Mouse (Mus musculus) megakaryocyte progenitor cell, adult 5-6 weeks (primary cell): Measurements from ENCODE around the gene Arl2. TPM values are rescaled to one million over a fixed set of nuclear protein-coding genes. Genes with fewer than 3 reads are reported as not detected.
"Not testable (repeated sequence)": the region's sequence is repeated elsewhere in the genome, so short reads cannot be mapped to it uniquely, and the experiment has no call there.

Source experiments
- ATAC-seq: replicated peaks from 2 replicates; pipeline ENCODE4 v1.8.0; 2016; ENCODE audit warnings: mild to moderate bottlenecking, moderate TSS enrichment, inconsistent platforms; ENCODE audit not compliant: poor library complexity
- total RNA-seq, 2 experiments: library from RNA; stranded (forward) in 1 of 2; stranded (reverse) in 1 of 2; fragments of 157-497, 149-512 nt in 1 of 2; fragments of 200-1000 nt in 1 of 2; gene quantifications; 2 replicates each; pipeline versions ENCODE4 v1.2.3 to v1.2.4; 2015 to 2017

The Arl2 gene
- total RNA-seq (2015) (29.2 and 37.4 TPM in 2 replicates), total RNA-seq (2017) (33.6 and 37.0 TPM in 2 replicates)

DNA sequence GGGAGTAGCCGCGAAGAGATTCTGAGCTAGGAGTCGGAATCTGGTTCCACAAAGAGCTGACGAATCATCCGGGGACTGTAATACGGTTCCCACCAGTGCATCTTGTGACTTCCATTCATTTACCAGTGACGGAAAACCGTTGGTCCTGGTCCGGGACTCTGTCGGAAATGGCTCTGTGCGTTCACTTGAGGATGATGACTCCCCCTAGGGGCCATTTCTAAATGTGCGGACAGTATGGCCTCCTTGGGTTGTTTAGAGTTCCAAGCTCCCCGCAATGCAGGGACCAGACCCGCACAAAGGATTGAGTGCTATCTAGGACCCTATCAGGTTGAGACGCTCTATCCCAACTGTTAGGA lies at the start of gene Arl2:
Arl2 (minus strand) TSS at position 155 of the 356 bp plus-strand sequence.
- peak; percentile 78 for ATAC-seq

DNA sequence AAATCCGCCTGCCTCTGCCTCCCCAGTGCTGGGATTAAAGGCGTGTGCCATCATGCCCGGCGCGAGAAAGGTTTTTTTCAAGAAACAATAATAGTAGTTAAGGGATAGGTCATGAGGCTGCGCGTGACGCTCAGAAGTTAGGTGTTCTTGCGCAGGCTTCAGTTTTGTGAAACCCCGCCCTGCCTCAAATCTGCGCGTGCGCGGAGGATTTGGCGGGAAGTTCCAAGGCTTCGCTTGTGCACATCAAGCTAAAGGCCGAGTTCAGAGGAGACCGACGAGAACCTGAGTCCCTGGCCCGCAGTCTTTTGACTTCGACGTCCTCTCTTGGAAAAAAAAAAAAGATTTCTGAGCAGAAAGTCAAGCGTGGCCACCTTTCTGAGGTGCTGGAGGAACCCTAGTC lies 42.8 kb upstream of the Arl2 start, which contains the start of gene Majin:
Majin (plus strand) TSS at position 258 of the 400 bp plus-strand sequence.
- ATAC-seq: no peak

DNA sequence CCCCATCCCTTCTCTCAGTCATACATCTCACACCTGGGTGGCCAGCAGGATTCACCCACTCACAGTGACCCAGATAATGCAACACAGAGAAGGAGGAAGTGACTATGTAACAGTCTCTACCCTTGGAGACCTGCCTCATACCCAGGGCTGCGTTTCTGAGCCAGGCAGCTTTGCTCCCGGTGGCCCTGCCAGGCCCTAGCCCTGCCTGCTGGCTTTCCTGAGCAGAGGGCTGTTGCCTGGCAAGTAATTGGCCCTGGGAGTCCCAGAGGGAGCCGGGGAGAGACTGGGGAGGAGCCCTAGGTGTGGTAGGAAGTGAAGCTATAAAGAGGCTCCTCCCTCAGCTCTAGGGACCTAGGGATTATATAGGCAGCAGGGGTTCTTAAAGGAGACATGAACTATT lies 41.2 kb upstream of the Arl2 start:
- 0 out of 2 replicates have a peak, but pooled peaks have one; percentile 26 for ATAC-seq

DNA sequence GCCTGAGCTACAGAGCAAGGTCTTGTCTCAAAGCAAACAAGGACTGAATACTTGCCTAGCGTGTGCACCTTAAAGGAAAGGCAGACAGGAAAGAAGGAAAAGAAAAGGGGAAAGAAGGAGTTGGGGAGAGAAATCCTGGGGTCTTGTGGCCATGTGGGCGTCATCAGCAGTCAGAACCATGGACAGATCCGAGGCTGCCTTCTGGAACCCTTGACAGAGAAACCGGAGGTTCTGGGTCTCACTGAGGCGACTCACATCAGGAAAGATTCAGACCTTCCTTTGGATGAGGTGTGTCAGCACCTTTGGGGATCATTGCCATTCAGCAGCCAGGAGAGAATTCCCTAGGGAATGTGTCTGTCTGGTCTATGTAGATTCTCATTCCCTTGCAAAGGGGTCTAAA lies 40.3 kb upstream of the Arl2 start:
- no peak for ATAC-seq

DNA sequence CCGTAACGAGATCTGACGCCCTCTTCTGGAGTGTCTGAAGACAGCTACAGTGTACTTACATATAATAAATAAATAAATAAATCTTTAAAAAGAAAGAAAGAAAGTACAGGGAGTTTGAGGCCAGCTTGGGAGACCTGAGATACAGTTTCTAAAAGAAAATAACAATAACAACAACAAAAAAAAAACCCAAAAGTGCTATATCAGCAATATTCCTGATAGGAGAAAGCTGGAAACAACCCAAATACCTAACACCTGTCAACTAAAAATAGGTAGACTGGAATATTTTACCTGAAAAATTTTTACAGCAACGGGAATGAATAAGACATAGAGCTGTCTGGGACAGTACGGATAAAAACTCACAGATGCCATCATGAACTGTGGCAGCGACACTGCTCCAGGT lies 37.4 kb upstream of the Arl2 start:
- no peak for ATAC-seq

DNA sequence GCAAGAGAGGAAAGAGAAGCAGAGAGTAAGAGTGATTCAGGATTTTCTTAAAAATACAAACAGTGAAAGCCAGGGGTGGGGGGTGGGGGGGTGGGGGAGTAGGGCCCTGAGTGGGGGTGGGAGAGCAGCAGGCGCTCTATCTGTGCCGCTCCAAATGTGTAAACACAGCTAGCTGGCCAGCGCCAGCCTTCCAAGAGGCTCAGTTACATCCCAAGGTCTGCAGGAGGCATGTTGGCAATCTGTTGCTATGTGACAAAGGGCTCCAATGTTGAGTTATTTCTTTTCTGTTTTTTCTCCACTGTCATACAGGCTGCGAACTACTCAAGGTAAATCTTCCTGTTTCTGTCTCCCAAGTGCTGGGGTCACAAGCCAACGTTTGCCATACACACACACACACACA lies 33.4 kb upstream of the Arl2 start:
- ATAC-seq: no peak

DNA sequence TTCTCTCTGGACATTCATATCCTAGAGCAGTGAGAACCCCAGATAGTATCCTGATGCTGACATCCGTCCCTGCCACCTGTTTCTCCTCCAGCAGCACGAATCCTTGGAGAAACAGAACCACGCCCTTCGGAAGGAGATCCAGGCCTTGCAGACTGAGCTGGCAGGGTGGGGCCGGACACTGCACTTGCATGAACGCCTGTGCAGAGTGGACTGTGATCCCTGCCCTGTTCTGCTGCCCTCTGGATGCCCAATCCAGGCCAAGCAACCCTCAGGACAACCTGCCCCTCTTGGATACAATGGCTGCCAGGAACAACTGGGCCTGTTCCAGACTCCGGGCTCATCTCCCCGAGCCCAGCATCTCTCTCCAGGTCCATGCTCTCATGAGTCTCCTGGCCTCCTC lies 29.9 kb upstream of the Arl2 start:
- no peak for ATAC-seq

DNA sequence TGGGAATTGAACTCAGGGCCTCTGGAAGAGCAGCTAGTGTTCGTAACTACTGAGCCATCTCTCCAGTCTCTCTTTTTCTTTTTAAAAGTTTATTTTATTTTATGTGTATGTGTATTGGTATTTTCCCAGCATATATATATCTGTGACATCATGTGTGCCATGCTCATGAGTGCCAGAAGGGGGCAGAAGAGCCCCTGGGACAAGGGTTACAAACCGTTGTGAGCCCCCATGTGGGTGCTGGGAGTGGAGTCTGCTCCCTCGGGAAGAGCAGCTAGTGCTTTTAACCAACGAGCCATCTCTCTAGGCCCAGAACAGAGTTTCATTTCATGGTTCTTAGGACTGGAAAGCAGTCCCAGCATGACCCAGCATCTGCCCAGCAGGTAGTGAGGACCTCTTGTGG lies 25.4 kb upstream of the Arl2 start:
- ATAC-seq: no peak

DNA sequence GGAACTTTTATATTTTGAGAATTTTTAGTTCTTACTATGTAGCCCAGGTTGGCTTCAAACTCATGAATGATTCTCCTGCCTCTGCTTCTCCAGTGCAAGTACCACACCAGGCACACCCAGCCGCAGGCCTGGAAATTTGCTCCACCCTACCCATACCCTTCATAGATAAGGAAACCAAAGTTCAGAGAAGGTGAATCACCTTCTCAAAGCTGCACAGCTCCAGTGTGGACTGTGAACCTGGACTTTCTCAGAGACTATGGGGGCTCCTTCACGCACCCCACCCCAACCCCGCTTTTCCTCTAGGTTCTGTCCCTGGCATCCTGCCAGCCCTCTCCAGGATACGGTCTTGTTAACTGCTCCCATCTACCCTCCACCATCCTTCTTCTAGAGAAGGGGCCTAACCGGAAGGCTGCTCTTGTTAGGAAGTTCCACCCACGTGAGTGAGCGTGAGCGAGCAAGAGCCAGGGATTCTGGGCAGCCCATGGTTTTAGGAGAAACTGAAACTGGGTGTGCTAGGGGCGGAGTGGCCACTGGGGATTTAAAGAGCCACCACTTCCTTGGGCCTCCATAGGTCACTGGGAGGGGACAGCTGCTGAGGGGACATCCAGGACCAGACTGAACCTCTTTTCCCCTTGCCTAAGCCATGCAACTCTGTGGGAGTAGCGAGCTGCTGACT lies 22.7 kb upstream of the Arl2 start:
- ATAC-seq: peak; percentile 23; the same call in 1 of the 2 replicates

DNA sequence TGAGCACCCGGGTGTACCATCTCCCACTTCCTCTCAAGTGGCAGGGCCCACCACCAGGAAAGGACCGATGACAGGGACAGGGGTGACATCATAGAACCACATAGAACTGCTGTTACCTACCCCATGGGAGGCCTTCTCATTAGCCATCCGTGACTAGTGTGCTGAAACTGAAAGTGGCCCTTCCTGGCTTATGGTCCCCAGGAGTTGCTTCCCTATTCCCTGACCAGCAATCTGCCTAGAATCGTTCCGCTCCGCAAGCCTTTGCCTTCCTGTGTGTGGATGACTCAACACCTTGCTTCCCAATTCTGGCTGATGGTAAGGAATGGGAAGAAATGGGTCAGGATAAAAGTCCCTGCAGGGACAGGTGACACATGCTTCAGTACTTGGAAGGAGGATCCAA lies 15.9 kb upstream of the Arl2 start:
- ATAC-seq: peak; percentile 85

DNA sequence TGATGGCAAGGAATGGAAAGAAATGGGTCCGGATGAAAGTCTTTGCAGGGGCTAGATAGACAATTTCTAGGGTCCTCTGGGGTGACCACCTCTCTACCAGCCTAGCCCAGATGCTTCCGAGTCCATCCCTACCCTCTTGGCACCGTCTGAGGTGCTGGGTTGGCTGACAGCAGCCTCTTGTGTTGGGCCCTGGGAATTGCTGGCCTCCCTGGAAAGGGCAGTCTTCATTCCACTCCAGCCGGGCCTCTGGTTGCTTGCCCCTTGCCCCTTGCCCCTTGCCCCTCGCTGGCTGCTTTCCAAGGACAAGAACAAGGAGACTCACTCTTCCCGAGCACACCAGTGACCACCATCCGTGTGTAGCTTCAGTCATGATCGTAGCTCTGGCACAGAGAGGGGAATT lies 15.0 kb upstream of the Arl2 start:
- ATAC-seq: no peak

DNA sequence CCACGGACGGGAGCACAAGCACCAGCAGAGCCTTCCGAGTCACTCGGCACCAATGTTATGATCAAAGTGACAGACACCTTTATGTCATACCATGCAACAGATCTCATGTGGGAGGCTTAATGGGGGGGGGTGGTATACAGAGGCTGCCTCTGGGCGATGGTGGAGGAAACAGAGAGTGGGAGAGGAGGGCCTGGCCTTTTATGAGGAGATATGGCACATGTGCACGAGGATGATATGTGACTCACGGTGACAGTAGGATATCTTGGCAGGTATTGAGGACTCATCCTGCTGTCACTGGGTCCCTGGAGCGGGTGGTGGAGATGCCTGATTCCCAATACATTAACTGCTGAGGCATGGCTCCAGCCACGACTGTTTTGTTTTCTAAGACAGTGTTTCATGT lies 13.8 kb upstream of the Arl2 start:
- no peak for ATAC-seq

DNA sequence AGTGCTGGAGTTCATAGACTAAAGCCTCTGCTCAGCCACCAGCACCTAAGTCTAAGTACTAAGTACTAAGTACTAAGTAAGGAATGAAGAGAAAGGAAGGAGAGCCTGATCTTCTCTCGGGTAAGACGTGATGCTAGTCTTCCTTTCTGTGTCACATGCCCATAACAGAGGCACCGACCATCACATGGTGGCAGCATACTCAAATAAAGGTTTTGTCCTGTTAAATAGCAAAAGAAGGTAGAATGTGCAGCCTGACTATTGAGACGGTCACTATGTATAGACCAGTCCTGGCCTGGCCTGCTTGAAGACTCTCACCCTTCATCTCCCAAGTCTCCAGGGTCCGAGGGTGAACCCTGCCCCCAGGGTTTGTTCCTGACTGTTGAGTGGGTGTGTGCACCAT lies 3.5 kb upstream of the Arl2 start:
- ATAC-seq: no peak

DNA sequence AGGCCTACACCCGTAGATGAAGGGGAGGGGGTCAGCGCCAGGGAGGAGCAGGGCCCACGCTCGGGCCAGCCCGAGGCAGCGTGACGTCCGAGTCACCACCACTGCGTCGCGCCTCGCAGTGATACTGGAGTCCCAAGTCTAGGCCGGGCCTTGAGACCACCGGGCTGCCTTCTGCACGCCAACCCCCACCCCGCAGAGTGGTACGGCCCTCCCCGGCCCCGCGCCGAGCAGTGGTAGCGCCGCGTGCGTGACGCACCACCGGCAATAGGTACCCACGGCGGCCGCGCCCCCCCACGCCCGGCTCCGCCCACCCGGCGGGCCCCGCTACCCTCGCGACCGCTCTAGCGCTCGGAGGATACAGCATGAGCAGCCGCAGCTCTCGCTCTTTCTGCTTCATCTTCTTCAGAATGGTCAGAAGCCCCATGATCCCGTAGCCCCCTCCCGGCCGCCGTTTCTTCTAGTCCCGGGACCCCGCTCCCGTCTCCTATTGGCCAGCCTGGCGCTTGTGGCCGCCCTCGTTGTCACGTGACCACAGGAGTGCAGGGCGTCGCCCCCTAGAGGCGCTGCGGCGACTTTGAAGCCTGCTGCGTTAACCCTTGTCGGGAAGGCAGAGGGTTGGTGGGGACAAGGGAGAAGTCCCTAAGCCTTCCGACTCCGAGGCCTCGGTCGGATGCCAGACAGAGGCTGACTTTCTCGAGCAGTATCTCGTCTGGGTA lies 512 bp downstream of the Arl2 start, which contains the start of gene Batf2:
Batf2 (plus strand) TSS at position 306 of the 716 bp plus-strand sequence.
- ATAC-seq: peak; percentile 85

DNA sequence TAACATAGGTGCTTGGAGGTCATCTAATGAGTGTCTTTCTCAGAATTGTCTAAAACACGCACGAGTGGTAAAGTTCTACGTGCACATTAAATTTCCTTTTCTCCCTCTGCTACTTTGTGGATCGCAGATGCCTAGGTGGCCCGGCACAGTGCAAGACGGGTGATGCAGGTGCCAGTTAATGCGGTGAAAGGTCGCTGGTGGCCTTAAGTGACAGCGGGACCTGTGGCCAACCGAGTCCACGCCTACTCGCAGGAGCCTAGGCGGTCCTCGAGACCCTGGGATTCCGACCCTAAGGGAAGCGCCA lies 1.0 kb downstream of the Arl2 start:
- no peak; the same call in 1 of the 2 replicates for ATAC-seq

DNA sequence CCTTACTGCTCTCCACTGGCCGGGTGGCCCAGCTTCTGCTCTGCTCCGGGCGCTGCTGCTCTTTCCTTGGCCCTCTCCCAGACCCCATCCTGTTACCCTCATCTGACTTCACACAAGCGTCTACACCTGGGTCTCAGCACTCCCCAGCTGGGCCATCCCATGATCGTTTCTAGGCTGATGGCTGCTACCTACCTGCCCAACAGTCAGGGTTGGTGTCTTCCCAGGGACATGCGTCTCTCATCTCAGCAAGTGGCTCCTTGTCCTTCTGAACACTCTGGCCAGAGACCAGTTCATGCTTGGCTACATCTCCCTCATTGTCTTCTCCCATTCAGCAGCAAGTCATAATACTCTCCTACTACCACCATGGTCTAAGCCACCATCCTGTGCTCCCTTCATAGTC lies 1.6 kb downstream of the Arl2 start:
- ATAC-seq: no peak

DNA sequence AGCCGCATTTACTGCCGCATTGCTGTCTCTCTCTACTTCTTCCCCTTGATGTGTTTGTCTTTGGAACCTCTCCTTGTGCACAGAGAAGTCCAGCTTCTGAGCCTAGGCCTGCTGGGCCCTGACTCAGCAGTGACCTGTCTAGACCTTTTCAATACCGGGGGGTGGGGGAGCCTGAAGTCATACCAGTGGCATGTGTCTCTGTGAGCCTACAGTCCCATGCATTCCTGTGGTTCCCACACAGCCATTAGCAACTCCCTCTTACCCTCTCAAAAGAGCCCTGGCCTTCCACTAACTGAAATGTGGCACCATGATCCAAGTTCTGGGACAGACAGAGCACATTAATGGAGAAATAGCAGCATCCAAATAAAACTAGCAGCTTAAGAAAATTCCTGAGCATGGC lies 5.0 kb downstream of the Arl2 start:
- no peak for ATAC-seq

DNA sequence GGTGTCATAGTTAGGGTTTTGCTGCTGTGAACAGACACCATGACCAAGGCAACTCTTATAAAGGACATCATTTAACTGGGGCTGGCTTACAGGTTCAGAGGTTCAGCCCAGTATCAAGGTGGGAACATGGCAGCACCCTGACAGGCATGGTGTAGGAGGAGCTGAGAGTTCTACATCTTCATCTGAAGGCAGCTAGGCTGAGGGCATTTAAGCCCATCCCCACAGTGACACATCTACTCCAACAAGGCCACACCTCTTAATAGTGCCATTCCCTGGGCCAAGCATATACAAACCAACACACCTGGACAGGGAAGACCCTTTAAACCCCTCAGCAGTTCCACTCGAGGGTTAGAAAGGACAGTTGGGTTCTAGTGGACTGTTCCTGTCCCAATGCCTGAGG lies 8.2 kb downstream of the Arl2 start:
- not testable (repeated sequence) for ATAC-seq

DNA sequence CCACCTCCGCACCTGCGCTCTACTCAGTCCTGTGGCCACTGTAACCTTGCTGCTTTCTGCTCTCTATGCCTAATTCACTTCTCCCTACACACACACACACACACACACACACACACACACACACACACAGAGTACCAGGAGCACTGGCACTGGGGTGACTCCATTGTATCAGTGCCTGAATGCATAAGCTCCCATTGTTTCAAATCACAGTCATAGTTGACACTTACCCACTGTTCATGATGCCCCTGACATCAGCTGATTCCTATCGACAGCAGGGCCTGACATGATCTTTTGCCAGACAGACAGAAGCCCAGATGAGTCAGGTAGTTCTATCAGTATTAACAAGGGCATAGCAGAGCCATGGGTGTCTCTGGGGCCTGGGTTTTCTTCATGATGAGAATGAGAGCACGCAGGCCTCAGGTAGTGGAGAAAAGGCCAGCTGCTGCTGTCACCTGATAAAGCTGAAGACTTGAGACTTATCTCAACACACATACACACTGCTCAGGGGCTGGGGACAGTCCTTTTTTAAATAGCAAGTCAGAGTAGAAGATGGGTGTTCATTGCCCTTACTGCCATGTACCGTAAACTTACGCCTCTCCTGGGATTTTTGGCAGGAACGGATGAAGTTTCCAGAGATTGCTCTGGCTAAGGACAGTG lies 9.0 kb downstream of the Arl2 start:
- peak; percentile 47 for ATAC-seq

DNA sequence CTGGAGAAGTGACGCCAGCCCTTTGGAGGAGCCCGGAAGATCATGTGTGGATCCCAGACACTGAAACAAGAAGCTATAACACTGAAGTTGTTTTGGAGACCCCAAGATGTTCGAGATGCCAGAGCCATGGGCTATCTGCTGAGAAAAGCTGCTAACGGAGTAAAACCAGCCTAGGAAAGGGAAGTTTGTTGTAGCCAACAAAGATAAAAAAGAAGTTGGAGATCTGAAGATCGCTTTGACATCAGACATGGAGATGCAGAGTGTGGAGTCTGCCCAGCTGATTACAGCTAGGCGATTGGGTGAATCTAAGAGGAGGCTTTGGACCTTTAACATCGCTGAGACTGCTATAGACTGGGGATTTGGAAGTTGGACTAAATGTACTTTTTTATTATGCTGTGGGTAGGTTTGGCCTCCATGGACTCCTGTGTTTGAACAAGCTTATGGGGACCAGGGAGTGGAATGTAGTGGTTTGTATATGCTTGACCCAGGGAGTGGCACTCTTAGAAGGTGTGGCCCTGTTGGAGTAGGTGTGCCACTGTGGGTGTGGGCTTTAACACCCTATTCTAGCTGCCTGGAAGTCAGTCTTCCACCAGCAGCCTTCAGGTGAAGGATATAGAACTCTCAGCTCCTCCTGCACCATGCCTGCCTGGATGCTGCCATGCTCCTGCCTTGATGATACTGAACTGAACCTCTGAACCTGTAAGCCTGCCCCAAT lies 10.8 kb downstream of the Arl2 start:
- ATAC-seq: not testable (repeated sequence)

DNA sequence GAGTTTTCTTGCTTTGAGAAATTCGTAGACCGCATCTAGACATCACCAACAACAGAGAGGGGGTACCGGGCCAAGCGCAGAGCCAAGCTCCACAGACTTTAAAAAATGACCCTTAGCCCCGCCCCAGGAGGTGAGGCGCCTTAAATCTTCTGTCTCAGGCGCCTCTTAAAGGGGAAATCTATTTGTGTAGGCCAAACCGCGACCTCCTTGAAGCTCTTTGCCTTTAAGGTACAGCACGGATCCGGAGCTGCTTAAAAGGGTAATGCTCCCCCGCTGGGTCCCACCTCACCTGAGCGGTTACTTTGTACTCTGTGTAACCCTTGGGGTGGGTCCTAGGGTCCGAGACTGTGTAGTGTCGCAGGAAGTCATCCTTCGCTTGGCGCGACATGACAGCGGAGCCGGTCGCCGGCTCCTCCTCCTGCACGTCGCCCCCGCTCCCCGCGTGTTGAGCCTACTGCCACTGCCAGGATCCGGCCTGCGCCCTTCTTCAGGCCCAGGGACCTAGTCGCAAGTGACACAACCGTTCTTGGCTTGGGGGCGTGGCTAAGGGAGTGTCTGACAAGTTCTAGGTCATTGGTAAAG lies 13.5 kb downstream of the Arl2 start, which contains the start of gene Snx15:
Snx15 (minus strand) TSS at position 545 of the 582 bp plus-strand sequence.
- ATAC-seq: peak; percentile 91
